Mouse (Mus musculus): ENCODE results near the gene Mmadhc.

DNA sequence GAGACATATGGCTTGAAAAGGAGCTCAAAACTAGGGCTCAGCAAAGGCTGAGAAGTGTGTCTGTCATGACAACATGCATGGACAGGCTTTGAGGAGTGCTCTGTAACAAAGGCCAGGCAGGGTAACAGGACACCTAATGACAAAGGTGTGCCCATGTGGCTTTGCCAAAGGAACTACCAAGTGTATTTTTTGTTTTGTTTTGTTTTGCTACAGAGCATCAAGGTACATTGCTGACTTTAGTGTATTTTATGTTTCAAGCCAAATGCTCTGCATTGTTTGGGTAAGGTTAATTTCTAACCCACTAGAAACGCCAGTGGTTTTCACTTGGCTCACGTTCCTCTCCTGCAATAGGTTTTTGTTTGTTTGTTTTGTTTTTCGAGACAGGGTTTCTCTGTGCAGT lies 42.5 kb upstream of the Mmadhc start:
- TF ChIP-seq CTCF (IDR thresholded peaks at IDR 0.05; ENCODE audit: borderline replicate concordance, insufficient read depth, low read length) (no peak), POLR2A (IDR thresholded peaks at IDR 0.05; ENCODE audit: low read depth, low read length) (no peak)
